Mouse (Mus musculus) small intestine, adult 10 weeks (tissue): ENCODE data around the gene Ccdc174. TPM values are rescaled to one million over a fixed set of nuclear protein-coding genes. Genes with fewer than 3 reads are reported as not detected.

Experiments
- polyA plus RNA-seq: library from polyadenylated mRNA; stranded (reverse); fragments of 350-450 nt; fragmentation: Illumina TruSeq; extraction: RNeasy Lipid Tissue Mini Kit (QIAGEN cat#74804); gene quantifications from one replicate; pipeline ENCODE4 v1.2.3, GENCODE M21; 2014; ENCODE audit warnings: low replicate concordance

Ccdc174 gene
- polyA plus RNA-seq = 87.0 TPM

DNA sequence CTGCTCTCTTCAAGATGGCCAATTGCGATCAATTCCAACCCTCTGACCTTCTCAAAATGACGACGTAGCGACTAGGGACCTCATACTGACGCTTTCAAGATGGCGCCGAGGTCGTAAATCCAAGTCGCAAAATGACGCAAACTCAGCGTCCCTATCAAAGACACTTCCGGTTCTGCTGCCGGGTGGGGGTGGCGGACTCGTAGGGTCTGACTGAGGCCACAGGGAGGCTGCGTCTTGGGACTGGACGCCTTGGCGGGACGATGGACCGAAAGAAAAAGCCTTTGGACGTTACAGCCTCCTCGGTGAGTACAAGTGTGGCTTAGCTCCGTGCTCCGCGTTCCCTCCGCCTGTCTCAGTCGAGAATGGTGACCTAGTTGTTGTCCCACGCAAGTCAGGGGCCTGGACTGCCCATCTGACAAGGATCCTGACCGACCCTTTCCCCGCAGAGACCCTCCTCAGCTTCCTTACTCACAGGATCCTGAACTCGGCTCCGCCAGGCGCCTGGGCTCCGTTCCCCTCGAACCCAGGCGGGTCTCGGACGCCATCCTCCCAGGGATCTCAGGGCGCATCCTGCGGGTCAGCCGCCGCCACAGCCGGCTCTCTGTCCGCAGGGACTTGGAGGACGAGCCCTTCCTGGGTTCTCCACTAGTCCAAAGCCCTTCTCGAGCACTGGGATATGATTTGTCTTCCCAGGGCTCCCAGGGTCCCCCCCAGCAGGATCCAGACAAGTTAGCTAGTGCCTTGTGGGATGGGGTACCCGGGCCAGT is at the start of gene Ccdc174:
Gene Ccdc174, plus strand, starts transcription at position 169 of the 767 bp plus-strand sequence.

GRCm38 (mm10) chr6:91902509-91902908 is 24.7 kb downstream of the Ccdc174 start, which contains the start of gene 4930590J08Rik:
Gene 4930590J08Rik (plus strand): TSS chr6:91902809.

Other genes with a start within 250 kb of the Ccdc174 start
- 70.4 TPM for gene Slc6a6, start 194.0 kb upstream of the Ccdc174 start, polyA plus RNA-seq
- gene Grip2, start 50.8 kb upstream of the Ccdc174 start, polyA plus RNA-seq = not detected
- 0.67 TPM for gene 4930590J08Rik, start 24.8 kb downstream of the Ccdc174 start, polyA plus RNA-seq
- gene Fgd5, start 100.8 kb downstream of the Ccdc174 start, polyA plus RNA-seq = 4.2 TPM
- 37.1 TPM for gene Nr2c2, start 213.3 kb downstream of the Ccdc174 start, polyA plus RNA-seq